Mouse (Mus musculus): Measurements from ENCODE around the gene Soga1. TPM values are rescaled to one million over a fixed set of nuclear protein-coding genes. Genes with fewer than 3 reads are reported as not detected.

The Soga1 gene
- total RNA-seq, 2 experiments from 2014 or later, result 20.0 to 26.0 TPM

GRCm38 (mm10) chr2:157048395-157049181 lies 30.5 kb downstream of the Soga1 start:
- intact Hi-C loops (cut with DNase I), result loop anchor here (2.0 kb wide), 1 partner anchor 30 kb away; the partner anchor contains the start of gene Soga1
- peak; percentile 77 to 84 for DNase-seq (ENCODE audit: low spot score in 2 of 2)

- no peak for DNase-seq (ENCODE audit: low spot score in 2 of 2)
- intact Hi-C loops (cut with DNase I), result no loop called here
These were observed 32.1 kb downstream of the Soga1 start for GRCm38 (mm10) chr2:157046956-157047355.

GRCm38 (mm10) chr2:157045932-157046331 lies 33.1 kb downstream of the Soga1 start:
- intact Hi-C loops (cut with DNase I), result no loop called here
- DNase-seq (ENCODE audit: low spot score in 2 of 2), result no peak

- intact Hi-C loops (cut with DNase I), result no loop called here
- DNase-seq (ENCODE audit: low spot score in 2 of 2), result no peak
These were observed 35.1 kb downstream of the Soga1 start for GRCm38 (mm10) chr2:157043987-157044386.

GRCm38 (mm10) chr2:157043556-157043955 lies 35.5 kb downstream of the Soga1 start:
- intact Hi-C loops (cut with DNase I), result no loop called here
- no peak for DNase-seq (ENCODE audit: low spot score in 2 of 2)

GRCm38 (mm10) chr2:157041421-157041820 lies 37.6 kb downstream of the Soga1 start:
- intact Hi-C loops (cut with DNase I), result no loop called here
- DNase-seq (ENCODE audit: low spot score in 2 of 2), result no peak

GRCm38 (mm10) chr2:157040649-157041046 lies 38.4 kb downstream of the Soga1 start:
- DNase-seq (ENCODE audit: low spot score in 2 of 2), result no peak
- intact Hi-C loops (cut with DNase I), result no loop called here

GRCm38 (mm10) chr2:157039900-157040648 lies 39.0 kb downstream of the Soga1 start:
- intact Hi-C loops (cut with DNase I), result no loop called here
- no peak for DNase-seq (ENCODE audit: low spot score in 2 of 2)

GRCm38 (mm10) chr2:157037303-157037702 lies 41.8 kb downstream of the Soga1 start:
- intact Hi-C loops (cut with DNase I), result no loop called here
- no peak for DNase-seq (ENCODE audit: low spot score in 2 of 2)

GRCm38 (mm10) chr2:157036400-157036799 lies 42.7 kb downstream of the Soga1 start:
- no peak for DNase-seq (ENCODE audit: low spot score in 2 of 2)
- intact Hi-C loops (cut with DNase I), result no loop called here

GRCm38 (mm10) chr2:157035371-157035770 lies 43.7 kb downstream of the Soga1 start:
- no peak for DNase-seq (ENCODE audit: low spot score in 2 of 2)
- intact Hi-C loops (cut with DNase I), result no loop called here

- intact Hi-C loops (cut with DNase I), result no loop called here
- DNase-seq (ENCODE audit: low spot score in 2 of 2), result peak; percentile 78 to 81
These were observed 48.2 kb downstream of the Soga1 start for GRCm38 (mm10) chr2:157030804-157031203.

GRCm38 (mm10) chr2:157028261-157028660 lies 50.8 kb downstream of the Soga1 start:
- intact Hi-C loops (cut with DNase I), result no loop called here

GRCm38 (mm10) chr2:157027106-157028008 lies 51.7 kb downstream of the Soga1 start:
- peak in 1 of 2 experiments; percentile 38 for DNase-seq (ENCODE audit: low spot score in 2 of 2)
- intact Hi-C loops (cut with DNase I), result no loop called here

More at GRCm38 (mm10) chr2:157028261-157028660, 50.8 kb downstream of the Soga1 start:
- no peak for DNase-seq (ENCODE audit: low spot score in 2 of 2)

- intact Hi-C loops (cut with DNase I), result no loop called here
- DNase-seq (ENCODE audit: low spot score in 2 of 2), result no peak
These were observed 57.9 kb downstream of the Soga1 start for GRCm38 (mm10) chr2:157021156-157021555.

GRCm38 (mm10) chr2:157019228-157019627 lies 59.8 kb downstream of the Soga1 start:
- intact Hi-C loops (cut with DNase I), result no loop called here
- DNase-seq (ENCODE audit: low spot score in 2 of 2), result no peak

- intact Hi-C loops (cut with DNase I), result no loop called here
- DNase-seq (ENCODE audit: low spot score in 2 of 2), result no peak
These were observed 62.4 kb downstream of the Soga1 start for GRCm38 (mm10) chr2:157016529-157017270.

- no peak for DNase-seq (ENCODE audit: low spot score in 2 of 2)
- intact Hi-C loops (cut with DNase I), result no loop called here
These were observed 66.7 kb downstream of the Soga1 start for GRCm38 (mm10) chr2:157012341-157012740.

- DNase-seq (ENCODE audit: low spot score in 2 of 2), result no peak
- intact Hi-C loops (cut with DNase I), result no loop called here
These were observed 68.3 kb downstream of the Soga1 start for GRCm38 (mm10) chr2:157010634-157011310.
